Mouse (Mus musculus) cerebellum, postnatal 25 days (tissue): ENCODE results near the gene Gkn3.

Experiments
- DNase-seq, 2 experiments: peaks; one replicate each; pipeline ENCODE4 v3.0.0; 2021; ENCODE audit warnings: mixed read lengths in 2 of 2

Gkn3 gene

GRCm38 (mm10) chr6:87388877-87389276 is at the start of gene Gkn3:
Gene Gkn3 (minus strand): TSS chr6:87388935.
- no peak for DNase-seq

DNA sequence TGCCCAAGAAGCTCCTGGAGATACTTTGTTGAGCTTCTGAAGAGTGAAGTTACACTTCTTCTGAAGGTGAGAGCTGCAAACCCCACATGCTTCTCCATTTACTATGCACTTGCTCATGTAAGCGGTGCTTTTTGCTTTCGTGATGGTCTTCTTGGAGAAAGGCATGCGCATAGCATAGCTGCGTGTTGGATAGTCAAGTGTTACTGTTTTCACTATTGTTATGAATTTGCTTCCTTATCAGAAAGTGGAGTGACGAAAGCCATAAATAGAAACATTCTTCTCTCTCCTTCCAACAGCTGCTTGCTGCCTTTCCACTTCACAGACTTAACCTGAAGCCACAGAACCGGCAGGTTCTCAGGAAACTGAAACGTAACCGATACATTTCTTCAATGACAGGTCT is 48.0 kb upstream of the Gkn3 start:
- no peak for DNase-seq

- DNase-seq = no peak
Observed at GRCm38 (mm10) chr6:87435791-87436190, 47.1 kb upstream of the Gkn3 start.

DNA sequence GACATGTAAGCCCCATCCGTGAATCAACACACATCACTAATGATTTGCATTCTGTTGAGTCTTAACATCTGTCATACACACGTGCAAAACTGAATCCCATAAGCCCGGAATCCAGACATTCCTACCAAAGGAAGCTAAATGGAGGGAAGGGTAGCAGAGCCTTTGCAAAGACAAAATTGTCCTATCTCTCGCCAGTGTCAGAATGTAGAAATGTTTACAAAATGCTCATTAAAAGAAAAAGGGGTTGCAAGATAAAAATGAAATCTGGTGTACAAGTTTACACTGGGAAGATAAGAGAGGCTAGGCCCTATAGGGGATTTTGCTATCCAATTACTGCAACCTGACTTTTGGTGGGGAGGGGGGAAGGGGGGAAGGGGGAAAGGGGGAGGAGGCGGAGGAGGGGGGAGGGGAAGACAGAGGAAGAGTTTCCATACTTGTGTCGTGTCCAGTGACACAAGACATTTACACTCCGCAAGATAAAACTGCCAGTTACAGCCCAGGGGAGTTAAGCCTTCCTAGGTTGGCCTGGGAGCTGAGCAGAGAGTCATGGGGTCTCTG is 39.8 kb upstream of the Gkn3 start, which contains the start of gene Bmp10:
Bmp10 (plus strand) TSS at position 508 of the 558 bp plus-strand sequence.
- no peak for DNase-seq

GRCm38 (mm10) chr6:87427616-87428015 is 38.9 kb upstream of the Gkn3 start:
- peak; percentile 6 to 7 for DNase-seq

GRCm38 (mm10) chr6:87426954-87427353 is 38.2 kb upstream of the Gkn3 start:
- no peak for DNase-seq

- peak; percentile 25 to 62 for DNase-seq
Observed at GRCm38 (mm10) chr6:87424037-87424816, 35.5 kb upstream of the Gkn3 start.

GRCm38 (mm10) chr6:87422304-87422703 is 33.6 kb upstream of the Gkn3 start:
- DNase-seq = no peak

DNA sequence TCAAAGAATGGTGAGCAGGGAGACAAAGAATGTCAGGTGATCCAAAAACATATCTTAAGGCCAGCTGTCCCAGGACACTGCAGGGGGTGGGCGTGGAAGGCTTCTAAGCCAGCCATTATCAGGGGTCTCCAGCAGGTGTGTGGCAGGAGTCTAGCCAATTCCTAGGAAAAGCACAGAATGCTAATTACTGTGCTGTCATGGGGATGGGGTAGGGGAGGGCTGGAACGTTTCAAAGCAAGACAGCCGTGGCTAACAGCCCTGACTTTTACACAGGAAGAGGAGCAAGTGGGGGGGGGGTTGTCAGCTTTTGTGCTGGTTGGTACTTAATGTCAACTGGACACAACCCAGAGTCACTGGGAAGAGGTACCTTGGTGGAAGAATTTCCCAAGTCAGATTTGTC is 23.3 kb upstream of the Gkn3 start:
- no peak for DNase-seq

GRCm38 (mm10) chr6:87401456-87401855 is 12.7 kb upstream of the Gkn3 start:
- DNase-seq = no peak

- DNase-seq = no peak
Observed at GRCm38 (mm10) chr6:87399886-87400566, 11.3 kb upstream of the Gkn3 start.

- peak; percentile 71 to 85 for DNase-seq
Observed at GRCm38 (mm10) chr6:87399137-87399536, 10.4 kb upstream of the Gkn3 start.

- no peak for DNase-seq
Observed at GRCm38 (mm10) chr6:87394783-87395182, 6.0 kb upstream of the Gkn3 start.

DNA sequence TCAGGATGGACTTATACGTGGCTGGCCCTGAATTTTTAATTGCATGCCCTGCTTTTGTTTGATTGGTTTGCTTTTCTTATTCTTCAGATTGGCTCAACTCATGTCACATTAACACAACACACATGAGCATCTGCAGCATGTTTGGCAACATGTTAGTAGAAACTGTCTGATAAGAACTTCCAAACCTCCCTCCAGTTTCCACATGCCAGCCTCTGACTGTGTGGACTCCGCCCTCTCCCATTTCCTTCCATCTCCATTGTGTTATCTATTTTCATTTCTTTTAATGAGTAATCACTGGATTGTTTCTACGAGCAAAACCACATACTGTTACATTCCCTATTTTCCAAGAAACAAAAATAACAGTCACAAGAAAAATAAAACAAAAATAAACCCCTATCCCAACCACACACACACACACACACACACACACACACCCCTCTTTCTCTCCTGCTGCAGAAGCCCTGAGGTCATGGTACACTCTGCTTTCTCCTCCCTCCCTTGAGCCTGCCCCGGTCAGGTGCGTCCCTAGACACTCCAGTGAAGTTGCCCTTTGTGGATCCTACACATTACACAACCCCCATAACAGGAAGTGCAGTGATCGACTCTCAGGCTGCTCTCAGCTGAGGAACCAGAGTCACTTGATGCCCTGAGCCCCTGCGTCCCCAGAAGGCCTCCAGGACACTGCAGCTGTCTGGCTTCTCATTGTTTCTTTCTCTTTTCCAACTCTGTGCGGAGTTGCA is 4.9 kb upstream of the Gkn3 start:
- DNase-seq = no peak

DNA sequence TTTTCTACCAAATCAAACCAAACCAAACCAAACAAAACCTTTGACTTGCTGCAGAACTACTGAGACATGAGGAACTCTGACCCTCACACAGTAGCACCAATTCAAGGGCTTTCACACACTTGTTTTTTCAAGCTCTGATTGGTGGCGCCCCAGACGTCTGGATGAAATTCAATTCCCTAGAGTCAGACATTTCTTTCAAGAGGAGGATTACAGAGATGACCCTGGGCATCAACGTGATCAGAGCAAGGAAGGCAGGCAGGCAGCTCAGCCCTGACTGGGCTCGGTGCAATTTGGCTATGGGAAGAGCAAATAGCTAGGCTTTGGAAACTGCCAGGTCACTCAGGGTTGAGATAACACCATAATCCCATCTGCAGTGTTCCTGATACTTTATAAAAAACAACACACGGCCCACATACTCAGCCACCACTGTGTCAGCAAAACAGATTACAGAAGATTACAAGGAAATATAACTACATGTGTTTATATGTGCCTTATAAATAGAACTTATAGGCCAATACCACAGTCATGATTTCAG is 787 bp upstream of the Gkn3 start:
- DNase-seq = no peak

- no peak for DNase-seq
Observed at GRCm38 (mm10) chr6:87386681-87387080, 2.1 kb downstream of the Gkn3 start.

DNA sequence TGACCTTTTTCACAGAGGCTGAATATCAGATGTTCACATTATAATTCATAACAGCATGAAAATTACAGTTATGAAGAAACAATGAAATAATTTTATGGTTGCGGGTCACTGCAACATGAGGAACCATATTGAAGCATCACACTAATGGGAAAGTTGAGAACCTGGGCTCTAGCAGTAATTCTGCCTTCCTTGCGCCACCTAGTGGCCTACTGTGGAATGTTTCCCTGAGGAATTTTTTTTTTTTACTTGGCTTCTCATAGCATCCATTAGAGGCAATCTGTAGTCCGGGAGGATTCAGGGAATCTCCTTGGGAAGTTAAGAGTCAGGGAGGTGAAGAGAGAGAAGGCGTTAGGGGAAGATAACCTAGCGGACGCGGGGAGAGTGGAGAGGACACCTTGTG is 2.5 kb downstream of the Gkn3 start:
- peak; percentile 53 to 75 for DNase-seq

GRCm38 (mm10) chr6:87384761-87385160 is 4.0 kb downstream of the Gkn3 start:
- no peak for DNase-seq

DNA sequence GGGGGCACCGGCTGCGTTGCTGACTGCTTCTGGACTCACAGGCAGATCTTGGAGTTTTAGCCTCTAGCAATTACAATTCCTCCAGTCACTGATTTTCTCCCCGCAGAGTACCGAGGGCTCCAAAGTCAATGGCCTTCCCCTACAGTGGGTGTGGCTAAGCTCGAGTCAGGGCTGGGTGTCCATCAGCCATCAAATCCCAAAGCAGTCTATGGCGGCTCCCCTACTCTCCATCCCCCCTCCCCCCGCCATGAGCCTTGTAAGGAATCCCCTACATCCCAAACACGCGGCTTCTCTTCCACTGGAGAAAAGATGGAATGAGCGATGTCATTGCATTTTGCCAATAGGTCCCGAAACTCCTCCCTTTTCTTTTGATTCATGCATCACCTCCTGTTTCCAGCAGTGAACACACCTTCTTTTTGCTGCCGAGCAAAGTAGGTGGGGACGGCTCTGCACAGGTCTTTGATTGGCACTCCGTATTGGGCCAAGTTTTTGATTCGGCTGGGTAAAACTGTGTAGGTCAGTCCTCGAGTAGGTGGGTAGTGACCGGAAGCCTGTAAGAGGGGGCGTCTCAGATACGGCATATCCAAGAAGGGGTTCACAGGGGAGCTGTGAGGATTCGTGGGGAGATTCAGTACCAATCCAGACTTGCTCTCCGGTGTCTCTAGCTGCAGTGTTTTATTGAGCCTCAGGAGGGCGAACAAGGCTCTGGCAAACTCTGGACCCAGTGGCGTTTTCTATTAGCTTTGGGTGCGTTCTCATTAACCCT is 4.6 kb downstream of the Gkn3 start:
- DNase-seq = peak in 1 of 2 experiments; percentile 41

GRCm38 (mm10) chr6:87373057-87373456 is 15.7 kb downstream of the Gkn3 start, which contains the start of gene Gkn2:
Gene Gkn2 (plus strand): TSS chr6:87373357.
- DNase-seq = no peak

- DNase-seq = no peak
Observed at GRCm38 (mm10) chr6:87369223-87369622, 19.5 kb downstream of the Gkn3 start.

DNA sequence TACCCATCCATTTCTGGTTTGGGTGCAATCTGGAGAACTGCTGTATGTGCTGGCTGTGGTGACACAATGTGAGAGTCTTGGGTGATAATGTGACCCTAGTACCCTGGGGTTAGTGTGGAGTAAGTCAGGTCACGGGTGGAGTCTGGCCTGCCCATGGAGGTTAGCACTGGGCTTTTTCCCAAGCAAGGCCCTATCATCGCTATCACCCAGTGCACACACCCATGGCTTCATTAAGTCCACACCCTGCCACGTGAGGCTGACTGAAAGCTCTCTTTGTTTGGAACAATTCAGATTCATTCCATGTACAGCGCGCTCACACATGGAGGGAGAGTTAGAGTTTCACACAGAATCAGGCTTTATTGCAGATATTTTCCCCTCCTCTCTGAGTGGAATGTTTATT is 34.3 kb downstream of the Gkn3 start:
- no peak for DNase-seq
